Comparison of ENCODE assay signal across 19 mouse cellular contexts in the genomic region with DNA sequence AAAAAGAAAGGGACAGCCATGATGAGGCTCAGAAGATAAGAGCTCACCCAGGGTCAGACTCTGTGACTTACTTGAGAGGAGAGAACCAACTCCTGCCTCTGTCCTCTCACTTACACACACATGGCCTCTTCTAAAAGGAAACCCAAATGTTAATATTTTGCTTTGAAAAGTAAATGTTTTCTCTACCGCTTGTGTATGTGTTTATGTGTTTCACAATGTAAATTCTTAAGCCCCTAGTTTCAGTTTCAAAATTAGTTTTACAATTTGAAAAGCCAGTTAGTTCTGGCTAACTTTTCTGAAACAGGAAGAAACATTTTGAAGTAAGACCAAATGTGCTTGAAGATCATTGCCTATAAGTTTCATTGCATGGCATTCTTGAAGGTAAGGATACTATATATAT. TPM values are rescaled to one million over a fixed set of nuclear protein-coding genes. Genes with fewer than 3 reads are reported as not detected.
DNase-seq lines count a peak whose midpoint lies in the region; ATAC-seq and TF ChIP-seq lines count a peak whose summit lies in the region.
"Had no signal": no experiment of that assay in that cellular context is flagged by ENCODE, and none has a peak within 500 bp of the region (broad histone marks: within the 10 kb centered on the region; RNA-seq: fewer than 3 reads in every experiment).

No protein-coding gene starts in this region.

- no peaks in the 10 kb centered on the region for H3K4me1 ChIP-seq in lung, embryonic 14.5 days (ENCODE audit: insufficient read depth)
- H3K4me1 ChIP-seq in liver, postnatal 0 days (ENCODE audit: insufficient read depth) = peaks cover 8% of the 10 kb centered on the region
- H3K4me1 ChIP-seq in stomach, embryonic 16.5 days (ENCODE audit: control insufficient read depth, insufficient read depth, low read length) = peaks cover 14% of the 10 kb centered on the region
- H3K4me1 ChIP-seq: hindbrain, embryonic 13.5 days; neural tube, embryonic 12.5 days had no signal

- no peak overlapping the region for H3K4me3 ChIP-seq in lung, embryonic 14.5 days (ENCODE audit: low read depth, low read length)
- no peak overlapping the region for H3K4me3 ChIP-seq in liver, postnatal 0 days (ENCODE audit: low read depth, low read length)
- H3K4me3 ChIP-seq in stomach, embryonic 16.5 days (replicated peaks; ENCODE audit: low read length) = no peak overlapping the region
- H3K4me3 ChIP-seq: embryonic facial prominence, embryonic 10.5 days; gastrocnemius, adult 2 months; heart, embryonic 13.5 days; hindbrain, embryonic 13.5 days; neural tube, embryonic 12.5 days had no signal

- 0 out of 2 replicates have a peak overlapping the region, but pooled peaks have one; percentile 38 for H3K27ac ChIP-seq in lung, embryonic 14.5 days (ENCODE audit: low read depth)
- H3K27ac ChIP-seq in liver, postnatal 0 days (ENCODE audit: low read depth) = peak overlapping the region; percentile 34; the same call in 1 of the 2 replicates
- peak overlapping the region; percentile 29 for H3K27ac ChIP-seq in stomach, embryonic 16.5 days (ENCODE audit: low read length)
- H3K27ac ChIP-seq: embryonic facial prominence, embryonic 10.5 days; gastrocnemius, adult 2 months; heart, embryonic 13.5 days; hindbrain, embryonic 13.5 days; kidney, postnatal 0 days; neural tube, embryonic 12.5 days had no signal

- 63% methylated on average over 1 of the region's 1 CpGs for WGBS in lung, embryonic 14.5 days
- WGBS in liver, postnatal 0 days (ENCODE audit: insufficient replicate concordance) = 65% methylated on average over 1 of the region's 1 CpGs
- WGBS in stomach, embryonic 16.5 days = 41% methylated on average over 1 of the region's 1 CpGs

- H3K9ac ChIP-seq in lung, embryonic 14.5 days = no peak overlapping the region; the same call in 1 of the 2 replicates
- H3K9ac ChIP-seq in liver, postnatal 0 days (replicated peaks) = peak overlapping the region; percentile 41; the same call in 1 of the 2 replicates
- no peak overlapping the region for H3K9ac ChIP-seq in stomach, embryonic 16.5 days (ENCODE audit: low read length)
- H3K9ac ChIP-seq: heart, embryonic 13.5 days; hindbrain, embryonic 13.5 days; neural tube, embryonic 12.5 days had no signal

- TF ChIP-seq CTCF in lung, embryonic 14.5 days (IDR thresholded peaks at IDR 0.05; ENCODE audit: low read depth) = no peak
- TF ChIP-seq CTCF in liver, postnatal 0 days (IDR thresholded peaks at IDR 0.05; ENCODE audit: low read depth) = no peak

- no peak for TF ChIP-seq EP300 in liver, postnatal 0 days (IDR thresholded peaks at IDR 0.05; ENCODE audit: low read depth)

- H3K36me3 ChIP-seq in lung, embryonic 14.5 days (ENCODE audit: insufficient read depth) = peaks cover 9% of the 10 kb centered on the region
- peaks cover 27% of the 10 kb centered on the region for H3K36me3 ChIP-seq in liver, postnatal 0 days (replicated peaks; ENCODE audit: insufficient read depth, low read length)
- H3K36me3 ChIP-seq in stomach, embryonic 16.5 days (ENCODE audit: control insufficient read depth, insufficient read depth, low read length) = peaks cover 17% of the 10 kb centered on the region; the same call in 1 of the 2 replicates
- H3K36me3 ChIP-seq: hindbrain, embryonic 13.5 days; neural tube, embryonic 12.5 days had no signal

- no peaks in the 10 kb centered on the region for H3K27me3 ChIP-seq in lung, embryonic 14.5 days (ENCODE audit: insufficient read depth, low read length)
- no peaks in the 10 kb centered on the region for H3K27me3 ChIP-seq in liver, postnatal 0 days (ENCODE audit: insufficient read depth, low read length)
- no peaks in the 10 kb centered on the region for H3K27me3 ChIP-seq in stomach, embryonic 16.5 days (ENCODE audit: control insufficient read depth, insufficient read depth, low read length)
- H3K27me3 ChIP-seq: heart, embryonic 13.5 days; hindbrain, embryonic 13.5 days; neural tube, embryonic 12.5 days had no signal

- H3K4me2 ChIP-seq in lung, embryonic 14.5 days = no peak overlapping the region
- no peak overlapping the region for H3K4me2 ChIP-seq in liver, postnatal 0 days (ENCODE audit: low read depth, low read length)
- no peak overlapping the region for H3K4me2 ChIP-seq in stomach, embryonic 16.5 days (ENCODE audit: low read depth, low read length)
- H3K4me2 ChIP-seq: heart, embryonic 13.5 days; hindbrain, embryonic 13.5 days; midbrain, embryonic 11.5 days; neural tube, embryonic 12.5 days had no signal

- ATAC-seq in lung, embryonic 14.5 days (ENCODE audit: insufficient read depth) = no peak
- ATAC-seq in activated CD4-positive, CD25-positive, alpha-beta regulatory T cell, adult 4 months = peak; percentile 51
- ATAC-seq in liver, postnatal 0 days = no peak
- no peak for ATAC-seq in stomach, embryonic 16.5 days (ENCODE audit: insufficient read depth, low FRiP score)

- DNase-seq in lung, embryonic 14.5 days = no peak
- no peak for DNase-seq in lung, adult 18-20 months
- DNase-seq in liver, postnatal 0 days = no peak
- no peak for DNase-seq in T-cell, adult 2 months (ENCODE audit: low spot score)
- no peak for DNase-seq in kidney, adult 11 months
- DNase-seq: adrenal gland, postnatal 36 days; cerebellum, adult 8-10 months; gastrocnemius, adult 2 months; kidney, adult 18-20 months; lung, postnatal 36 days; right cerebral cortex, adult 18-20 months had no signal

- no peaks in the 10 kb centered on the region; the same call in 1 of the 2 replicates for H3K9me3 ChIP-seq in lung, embryonic 14.5 days (ENCODE audit: low read depth, low read length)
- no peaks in the 10 kb centered on the region for H3K9me3 ChIP-seq in liver, postnatal 0 days (ENCODE audit: low read length)
- peaks cover 2% of the 10 kb centered on the region; the same call in 1 of the 2 replicates for H3K9me3 ChIP-seq in stomach, embryonic 16.5 days (replicated peaks; ENCODE audit: control insufficient read depth, low read length)
- H3K9me3 ChIP-seq: embryonic facial prominence, embryonic 10.5 days; heart, embryonic 13.5 days; hindbrain, embryonic 13.5 days; neural tube, embryonic 12.5 days had no signal

RNA-seq across cellular contexts. Expression of gene Sugt1, which starts 29.7 kb away (rescaled TPM):
- polyA plus RNA-seq in lung, embryonic 14.5 days (2014; fragmentation: Nextera tagmentation; extraction: Ambion mirVana) = 128 and 129 TPM in 2 replicates
- polyA plus RNA-seq in activated CD4-positive, CD25-positive, alpha-beta regulatory T cell, adult 4 months (2017; shearing (Covaris generic)) = 100 to 1,000 TPM; 147 to 171 TPM
- polyA plus RNA-seq in liver, postnatal 0 days (2015; fragmentation: Nextera tagmentation; extraction: Ambion mirVana) = 33.2 and 33.5 TPM in 2 replicates
- 95.9 and 102 TPM in 2 replicates for polyA plus RNA-seq in stomach, embryonic 16.5 days (2015; fragmentation: Nextera tagmentation; extraction: Ambion mirVana)
